Mouse (Mus musculus) E14TG2a.4 (cell line): ENCODE measurements around the gene E330021D16Rik.

Source experiments
- CTCF ChIP-seq: conservative IDR thresholded peaks from 2 replicates; pipeline ENCODE4 v1.5.1; 2014; ENCODE audit warnings: low read length
- POU5F1 ChIP-seq: IDR thresholded peaks from 2 replicates; pipeline ENCODE4 v1.6.1; 2014; ENCODE audit warnings: low read length, borderline replicate concordance

DNA sequence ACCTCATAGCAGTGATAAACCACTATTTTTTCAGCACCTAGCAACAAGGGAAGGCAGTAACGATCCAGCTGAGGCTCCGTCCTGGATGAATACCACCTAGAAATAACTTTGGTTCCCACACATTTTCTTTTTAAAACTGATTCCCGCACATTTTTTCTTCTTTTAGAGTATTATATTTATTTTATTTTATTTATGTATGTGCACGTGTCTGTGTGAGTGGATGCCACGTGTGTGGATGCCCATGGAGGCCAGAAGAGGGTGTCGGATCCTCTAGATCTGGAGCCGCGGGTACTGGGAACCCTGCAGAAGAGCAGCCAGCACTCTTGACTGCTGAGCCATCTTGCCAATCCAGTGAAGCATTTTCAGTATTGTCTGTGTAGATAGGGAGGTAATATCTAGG, 52.1 kb downstream of the E330021D16Rik start:
- TF ChIP-seq CTCF = no peak
- TF ChIP-seq POU5F1 = no peak
